Mouse (Mus musculus) embryo, embryonic 10 days (tissue): ENCODE measurements at regions not wholly inside any gene's neighbourhood (a gene's known extent, or its start where the extent isn't known, plus 50 kb on each side); places are given as distances from the start of the nearest gene placed in this dataset.
A peak's percentile ranks its signal among the peaks of the same experiment; 100 is the strongest.

Experiments used
- DNase-seq: peaks from one replicate; pipeline ENCODE4 v3.0.0-alpha.2; 2015; ENCODE audit warnings: low spot score

- DNase-seq, result no peak
Measured at GRCm38 (mm10) chr6:94957172-94957668, 159.8 kb upstream of the Kbtbd8 start.

GRCm38 (mm10) chr6:94954580-94954979 is 162.5 kb upstream of the Kbtbd8 start:
- no peak for DNase-seq

- DNase-seq, result no peak
Measured at GRCm38 (mm10) chr6:94953658-94954057, 163.4 kb upstream of the Kbtbd8 start.

GRCm38 (mm10) chr6:94951971-94952768 is 164.9 kb upstream of the Kbtbd8 start:
- DNase-seq, result no peak

GRCm38 (mm10) chr6:94950944-94951343 is 166.1 kb upstream of the Kbtbd8 start:
- no peak for DNase-seq

GRCm38 (mm10) chr6:94950319-94950718 is 166.7 kb upstream of the Kbtbd8 start:
- DNase-seq, result no peak

GRCm38 (mm10) chr6:94946352-94946900 is 170.6 kb upstream of the Kbtbd8 start:
- DNase-seq, result no peak

GRCm38 (mm10) chr6:94945715-94946114 is 171.3 kb upstream of the Kbtbd8 start:
- DNase-seq, result no peak

- peak; percentile 45 for DNase-seq
Measured at GRCm38 (mm10) chr6:94944196-94944595, 172.8 kb upstream of the Kbtbd8 start.

GRCm38 (mm10) chr6:94938949-94939348 is 178.1 kb upstream of the Kbtbd8 start:
- no peak for DNase-seq

- no peak for DNase-seq
Measured at GRCm38 (mm10) chr6:94936206-94936605, 180.8 kb upstream of the Kbtbd8 start.

- DNase-seq, result no peak
Measured at GRCm38 (mm10) chr6:94935706-94936105, 181.3 kb upstream of the Kbtbd8 start.

GRCm38 (mm10) chr6:94927811-94928210 is 189.2 kb upstream of the Kbtbd8 start:
- DNase-seq, result no peak

- no peak for DNase-seq
Measured at GRCm38 (mm10) chr6:94926652-94927211, 190.3 kb upstream of the Kbtbd8 start.

GRCm38 (mm10) chr6:94925408-94925807 is 191.6 kb upstream of the Kbtbd8 start:
- DNase-seq, result no peak

- no peak for DNase-seq
Measured at GRCm38 (mm10) chr6:94924338-94925039, 192.6 kb upstream of the Kbtbd8 start.

- no peak for DNase-seq
Measured at GRCm38 (mm10) chr6:94921741-94922140, 195.3 kb upstream of the Kbtbd8 start.

GRCm38 (mm10) chr6:94920770-94921169 is 196.3 kb upstream of the Kbtbd8 start:
- no peak for DNase-seq

- DNase-seq, result no peak
Measured at GRCm38 (mm10) chr6:94919194-94919743, 197.8 kb upstream of the Kbtbd8 start.

- no peak for DNase-seq
Measured at GRCm38 (mm10) chr6:94915842-94916620, 201.0 kb upstream of the Kbtbd8 start.

- no peak for DNase-seq
Measured at GRCm38 (mm10) chr6:94911836-94912235, 205.2 kb upstream of the Kbtbd8 start.
